Mouse (Mus musculus): ENCODE measurements around the gene Bdh1. TPM values are rescaled to one million over a fixed set of nuclear protein-coding genes. Genes with fewer than 3 reads are reported as not detected.

The Bdh1 gene
- polyA plus RNA-seq, 1 experiment from 2014 or later = 1.9 TPM

DNA sequence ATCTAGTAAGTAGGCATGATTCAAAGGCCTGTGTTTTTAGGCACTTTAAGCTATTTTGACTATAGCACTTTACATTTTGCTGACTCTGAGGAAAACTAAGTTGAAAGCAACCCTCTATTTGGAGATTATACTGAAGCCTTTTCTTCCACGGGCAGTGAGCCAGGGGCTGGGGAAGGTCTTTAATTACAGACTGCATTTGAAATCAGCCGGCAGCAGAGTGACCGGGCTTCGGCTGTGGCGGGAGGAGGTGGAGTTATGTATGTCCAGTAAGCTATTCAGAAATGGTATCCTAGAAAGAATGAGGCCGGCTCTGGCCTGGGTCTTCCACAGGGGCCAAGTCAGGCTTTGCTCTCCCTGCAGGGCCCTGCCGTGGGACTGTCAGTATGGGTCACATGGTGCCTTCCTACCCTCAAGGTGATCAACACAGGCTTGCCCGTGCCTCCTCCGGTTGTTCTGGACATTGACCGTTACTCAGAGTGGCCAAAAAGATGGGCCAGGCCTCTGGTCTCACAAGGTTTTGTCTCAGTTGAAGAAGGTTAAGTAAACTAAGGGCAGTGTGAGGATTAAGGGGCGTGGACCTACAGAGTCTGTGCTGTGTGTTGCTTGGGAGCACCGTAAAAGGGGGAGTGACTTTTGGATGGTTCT is 11.5 kb downstream of the Bdh1 start:
- Histone ChIP-seq H3K36me3 (ENCODE audit: insufficient read depth, low read length) (no peaks in the 10 kb centered on the region), H3K27me3 (replicated peaks; ENCODE audit: insufficient read depth, low read length) (peaks cover 2% of the 10 kb centered on the region; the same call in 1 of the 2 replicates), H3K9ac (replicated peaks; ENCODE audit: low read depth) (no peak overlapping the region), H3K9me3 (ENCODE audit: low read length) (no peaks in the 10 kb centered on the region), H3K27ac (ENCODE audit: low read length) (no peak overlapping the region), H3K4me2 (replicated peaks; ENCODE audit: low read depth, low read length) (no peak overlapping the region), H3K4me1 (ENCODE audit: insufficient read depth, low read depth, low read length) (peaks cover 8% of the 10 kb centered on the region; the same call in 1 of the 2 replicates), H3K4me3 (ENCODE audit: low read depth, low read length) (no peak overlapping the region)
- ATAC-seq (no peak), DNase-seq (ENCODE audit: low spot score) (no peak)
- TF ChIP-seq CTCF (IDR thresholded peaks at IDR 0.05) = no peak
- no peak for TF ChIP-seq EP300 (IDR thresholded peaks at IDR 0.05)
- WGBS = 65% methylated on average over 12 of the region's 12 CpGs

DNA sequence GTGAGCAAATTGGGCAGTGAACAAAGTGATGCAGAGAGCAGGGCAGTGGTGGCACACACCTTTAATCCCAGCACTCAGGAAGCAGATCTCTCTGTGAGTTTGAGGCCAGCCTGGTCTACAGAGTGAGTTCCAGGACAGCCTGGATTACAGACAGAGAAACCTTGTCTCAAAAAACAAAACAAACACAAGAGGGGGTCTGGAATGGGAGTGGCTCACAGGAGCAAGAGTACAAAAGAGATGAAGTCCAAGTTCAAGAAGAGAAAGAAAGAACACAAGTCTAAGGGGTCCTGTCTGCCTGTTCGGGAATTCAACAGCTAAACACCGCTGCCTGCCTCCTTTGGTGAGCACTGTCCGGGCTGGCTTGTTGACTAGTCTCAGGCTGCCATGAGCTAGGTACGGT is 13.1 kb downstream of the Bdh1 start:
- Histone ChIP-seq H3K9me3 (ENCODE audit: low read length) (no peaks in the 10 kb centered on the region), H3K27ac (ENCODE audit: low read length) (no peak overlapping the region), H3K9ac (replicated peaks; ENCODE audit: low read depth) (no peak overlapping the region), H3K4me2 (replicated peaks; ENCODE audit: low read depth, low read length) (no peak overlapping the region), H3K4me3 (ENCODE audit: low read depth, low read length) (no peak overlapping the region), H3K36me3 (ENCODE audit: insufficient read depth, low read length) (no peaks in the 10 kb centered on the region), H3K4me1 (ENCODE audit: insufficient read depth, low read depth, low read length) (no peaks in the 10 kb centered on the region), H3K27me3 (replicated peaks; ENCODE audit: insufficient read depth, low read length) (no peaks in the 10 kb centered on the region)
- no peak for DNase-seq (ENCODE audit: low spot score)
- 84% methylated on average over 4 of the region's 4 CpGs for WGBS
- TF ChIP-seq CTCF (IDR thresholded peaks at IDR 0.05) = no peak
- ATAC-seq = no peak

DNA sequence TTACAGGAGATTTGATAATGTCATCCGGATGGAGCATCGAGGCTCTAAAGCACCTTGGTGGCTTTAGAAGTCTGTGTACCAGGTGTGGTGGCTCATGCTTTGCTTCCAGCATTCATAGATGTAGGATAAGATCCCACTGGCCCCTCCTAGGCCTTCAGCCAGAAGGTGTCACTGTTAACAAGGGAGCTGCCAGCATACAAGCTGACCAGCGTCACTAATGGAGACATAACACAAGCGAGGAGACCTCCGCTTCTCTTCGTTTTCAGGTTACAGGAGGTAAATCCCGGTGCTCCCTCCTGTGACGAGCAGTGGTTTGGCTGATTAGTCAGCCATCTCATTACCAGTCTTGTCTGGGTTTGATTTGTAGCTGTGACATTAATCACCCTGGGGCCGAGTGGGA is 14.0 kb downstream of the Bdh1 start:
- no peak for ATAC-seq

GRCm38 (mm10) chr16:31437358-31437757 is 15.3 kb downstream of the Bdh1 start:
- no peaks in the 10 kb centered on the region for H3K9me3 ChIP-seq (ENCODE audit: low read length)
- no peak overlapping the region for H3K9ac ChIP-seq (replicated peaks; ENCODE audit: low read depth)
- TF ChIP-seq EP300 (IDR thresholded peaks at IDR 0.05) = no peak
- no peak for TF ChIP-seq CTCF (IDR thresholded peaks at IDR 0.05)
- H3K36me3 ChIP-seq (ENCODE audit: insufficient read depth, low read length) = no peaks in the 10 kb centered on the region
- no peaks in the 10 kb centered on the region for H3K27me3 ChIP-seq (replicated peaks; ENCODE audit: insufficient read depth, low read length)
- no peak overlapping the region for H3K4me2 ChIP-seq (replicated peaks; ENCODE audit: low read depth, low read length)
- H3K4me3 ChIP-seq (ENCODE audit: low read depth, low read length) = no peak overlapping the region
- 80% methylated on average over 11 of the region's 11 CpGs for WGBS
- no peaks in the 10 kb centered on the region for H3K4me1 ChIP-seq (ENCODE audit: insufficient read depth, low read depth, low read length)
- H3K27ac ChIP-seq (ENCODE audit: low read length) = no peak overlapping the region
- ATAC-seq (no peak), DNase-seq (ENCODE audit: low spot score) (no peak)

More for the DNA sequence above, 14.0 kb downstream of the Bdh1 start:
- no peak for TF ChIP-seq EP300 (IDR thresholded peaks at IDR 0.05)
- TF ChIP-seq CTCF (IDR thresholded peaks at IDR 0.05) = peak; percentile 30
- Histone ChIP-seq H3K9me3 (ENCODE audit: low read length) (no peaks in the 10 kb centered on the region), H3K4me3 (ENCODE audit: low read depth, low read length) (no peak overlapping the region), H3K36me3 (ENCODE audit: insufficient read depth, low read length) (no peaks in the 10 kb centered on the region), H3K27ac (ENCODE audit: low read length) (no peak overlapping the region), H3K9ac (replicated peaks; ENCODE audit: low read depth) (no peak overlapping the region), H3K4me2 (replicated peaks; ENCODE audit: low read depth, low read length) (no peak overlapping the region), H3K4me1 (ENCODE audit: insufficient read depth, low read depth, low read length) (no peaks in the 10 kb centered on the region), H3K27me3 (replicated peaks; ENCODE audit: insufficient read depth, low read length) (no peaks in the 10 kb centered on the region)
- WGBS = 57% methylated on average over 9 of the region's 9 CpGs
- DNase-seq (ENCODE audit: low spot score) = no peak

DNA sequence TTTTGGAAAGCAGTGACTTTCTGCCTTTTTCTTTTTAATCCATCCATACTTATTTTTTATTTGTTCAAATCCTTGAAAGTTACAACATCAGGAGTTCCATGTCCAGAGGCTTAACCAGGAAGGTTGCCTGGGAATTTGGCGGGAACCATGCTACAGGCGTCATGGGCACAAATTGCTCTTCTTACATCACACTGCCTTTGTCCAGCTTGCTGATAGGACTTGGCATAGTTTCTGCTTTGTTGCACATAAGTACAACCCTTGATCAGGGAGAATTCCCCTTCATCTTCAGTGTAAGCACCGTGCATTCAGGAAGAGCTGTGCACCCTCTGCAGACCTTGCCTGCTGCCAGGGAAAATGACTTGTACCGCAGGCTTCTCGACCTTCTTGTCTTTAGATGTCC is 17.4 kb downstream of the Bdh1 start:
- Histone ChIP-seq H3K4me2 (replicated peaks; ENCODE audit: low read depth, low read length) (no peak overlapping the region), H3K9ac (replicated peaks; ENCODE audit: low read depth) (no peak overlapping the region), H3K36me3 (ENCODE audit: insufficient read depth, low read length) (no peaks in the 10 kb centered on the region), H3K27ac (ENCODE audit: low read length) (no peak overlapping the region), H3K27me3 (replicated peaks; ENCODE audit: insufficient read depth, low read length) (no peaks in the 10 kb centered on the region), H3K4me3 (ENCODE audit: low read depth, low read length) (no peak overlapping the region), H3K4me1 (ENCODE audit: insufficient read depth, low read depth, low read length) (no peaks in the 10 kb centered on the region), H3K9me3 (ENCODE audit: low read length) (no peaks in the 10 kb centered on the region)
- WGBS = 86% methylated on average over 5 of the region's 5 CpGs
- no peak for TF ChIP-seq CTCF (IDR thresholded peaks at IDR 0.05)
- TF ChIP-seq EP300 (IDR thresholded peaks at IDR 0.05) = no peak
- ATAC-seq (no peak), DNase-seq (ENCODE audit: low spot score) (no peak)

DNA sequence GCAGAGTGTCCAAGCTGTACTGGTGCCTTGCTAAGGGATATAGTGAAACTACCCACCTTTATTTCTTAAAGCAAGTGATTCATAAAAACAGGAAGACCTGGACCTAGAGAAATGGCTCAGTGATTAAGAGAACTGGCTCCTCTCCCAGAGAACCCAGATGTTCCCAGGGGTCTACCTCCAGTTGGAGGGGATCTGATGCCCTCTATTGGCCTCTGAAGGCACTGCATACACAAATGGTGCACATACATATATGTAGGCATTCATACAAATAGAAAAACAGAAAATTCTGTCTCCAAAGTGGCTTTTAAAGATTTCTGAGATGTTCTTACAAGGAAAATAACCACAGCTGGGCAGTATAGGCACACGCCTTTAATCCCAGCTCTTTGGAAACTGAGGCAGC is 18.0 kb downstream of the Bdh1 start:
- Histone ChIP-seq H3K4me1 (ENCODE audit: insufficient read depth, low read depth, low read length) (no peaks in the 10 kb centered on the region), H3K9ac (replicated peaks; ENCODE audit: low read depth) (no peak overlapping the region), H3K36me3 (ENCODE audit: insufficient read depth, low read length) (no peaks in the 10 kb centered on the region), H3K9me3 (ENCODE audit: low read length) (no peaks in the 10 kb centered on the region), H3K4me3 (ENCODE audit: low read depth, low read length) (no peak overlapping the region), H3K27ac (ENCODE audit: low read length) (no peak overlapping the region), H3K27me3 (replicated peaks; ENCODE audit: insufficient read depth, low read length) (no peaks in the 10 kb centered on the region), H3K4me2 (replicated peaks; ENCODE audit: low read depth, low read length) (no peak overlapping the region)
- DNase-seq (ENCODE audit: low spot score) = no peak
- TF ChIP-seq EP300 (IDR thresholded peaks at IDR 0.05) (no peak), CTCF (IDR thresholded peaks at IDR 0.05) (no peak)
- no peak for ATAC-seq
- 95% methylated on average over 1 of the region's 1 CpGs for WGBS

- no peaks in the 10 kb centered on the region for H3K4me1 ChIP-seq (ENCODE audit: insufficient read depth, low read depth, low read length)
- no peak for TF ChIP-seq CTCF (IDR thresholded peaks at IDR 0.05)
- no peak for TF ChIP-seq EP300 (IDR thresholded peaks at IDR 0.05)
- H3K27me3 ChIP-seq (replicated peaks; ENCODE audit: insufficient read depth, low read length) = no peaks in the 10 kb centered on the region
These were observed 22.4 kb downstream of the Bdh1 start for GRCm38 (mm10) chr16:31444521-31444920.

More at GRCm38 (mm10) chr16:31444521-31444920, 22.4 kb downstream of the Bdh1 start:
- no peak overlapping the region for H3K9ac ChIP-seq (replicated peaks; ENCODE audit: low read depth)
- no peak overlapping the region for H3K4me3 ChIP-seq (ENCODE audit: low read depth, low read length)
- no peaks in the 10 kb centered on the region for H3K9me3 ChIP-seq (ENCODE audit: low read length)
- H3K36me3 ChIP-seq (ENCODE audit: insufficient read depth, low read length) = no peaks in the 10 kb centered on the region
- WGBS = 63% methylated on average over 6 of the region's 6 CpGs
- no peak for ATAC-seq
- no peak for DNase-seq (ENCODE audit: low spot score)
- H3K27ac ChIP-seq (ENCODE audit: low read length) = no peak overlapping the region
- no peak overlapping the region for H3K4me2 ChIP-seq (replicated peaks; ENCODE audit: low read depth, low read length)

All from lung, postnatal 0 days (tissue).